Mouse (Mus musculus) urinary bladder, adult 2 months (tissue): ENCODE data around the gene Slc39a3. TPM values are rescaled to one million over a fixed set of nuclear protein-coding genes. Genes with fewer than 3 reads are reported as not detected.
"Not testable (repeated sequence)": the region's sequence is repeated elsewhere in the genome, so short reads cannot be mapped to it uniquely, and the experiment has no call there.

ENCODE experiments used
- DNase-seq: peaks from one replicate; pipeline ENCODE4 v3.0.0; 2022; ENCODE audit warnings: low spot score
- polyA plus RNA-seq: library from polyadenylated mRNA; depleted of rRNA; stranded (reverse); fragments of >200 nt; gene quantifications from 2 replicates; pipeline ENCODE4 v1.2.3, GENCODE M21; 2012

Slc39a3 gene
- polyA plus RNA-seq, 1 experiment = 25.3 TPM

DNA sequence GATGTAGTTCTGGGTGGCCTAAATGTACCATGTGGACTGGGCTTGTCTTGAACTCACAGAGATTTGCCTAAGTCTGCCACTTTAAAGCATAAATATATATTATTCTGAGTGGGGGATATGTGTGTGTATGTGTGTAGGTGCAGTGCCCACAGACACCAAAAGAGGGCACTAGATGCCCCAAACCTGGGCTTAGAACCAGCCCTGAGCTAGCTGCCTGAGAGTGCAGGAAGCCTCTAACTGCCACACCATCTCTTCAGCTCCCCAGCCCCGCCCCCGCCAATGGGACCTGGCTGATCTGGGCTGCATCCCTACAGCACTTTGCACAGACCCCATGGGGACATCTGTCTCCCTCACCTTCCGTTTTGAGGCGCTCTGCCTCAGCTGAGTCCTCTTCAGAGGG, 13.4 kb upstream of the Slc39a3 start:
- no peak for DNase-seq

GRCm38 (mm10) chr10:81045246-81045645, 8.0 kb upstream of the Slc39a3 start:
- not testable (repeated sequence) for DNase-seq

DNA sequence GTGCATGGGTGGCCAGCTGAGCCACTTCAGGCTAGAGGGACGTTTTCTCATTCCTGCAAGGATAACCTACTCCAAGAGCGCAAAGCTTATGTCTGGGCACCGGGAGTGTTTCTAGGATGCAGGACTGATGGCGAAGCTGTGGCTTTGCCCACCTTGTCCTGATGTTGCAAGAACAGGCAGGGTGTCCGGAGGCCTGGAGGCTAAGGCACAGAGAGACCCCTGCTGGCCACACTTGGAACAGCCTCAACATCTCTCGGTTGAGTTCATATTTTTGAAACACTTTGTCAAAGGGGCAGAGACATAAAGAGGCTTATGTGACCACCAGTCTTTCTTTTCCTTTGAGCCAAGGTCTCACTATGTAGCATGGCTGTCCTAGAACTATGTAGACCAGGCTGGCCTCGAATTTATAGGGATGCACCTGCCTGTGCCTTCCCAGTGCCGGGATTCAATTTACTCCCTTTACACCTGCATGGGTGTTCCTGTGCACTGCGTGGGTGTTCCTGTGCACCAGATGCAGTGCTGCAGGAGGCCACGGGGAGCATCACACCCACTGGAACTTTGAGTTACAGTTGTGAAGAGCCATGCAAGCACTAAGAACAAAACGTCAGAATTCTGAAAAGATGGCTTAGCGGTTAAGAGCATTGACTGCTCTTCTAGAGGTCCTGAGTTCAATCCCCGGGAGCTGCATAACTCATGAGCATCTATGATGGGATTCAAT, 4.4 kb upstream of the Slc39a3 start:
- DNase-seq = no peak

DNA sequence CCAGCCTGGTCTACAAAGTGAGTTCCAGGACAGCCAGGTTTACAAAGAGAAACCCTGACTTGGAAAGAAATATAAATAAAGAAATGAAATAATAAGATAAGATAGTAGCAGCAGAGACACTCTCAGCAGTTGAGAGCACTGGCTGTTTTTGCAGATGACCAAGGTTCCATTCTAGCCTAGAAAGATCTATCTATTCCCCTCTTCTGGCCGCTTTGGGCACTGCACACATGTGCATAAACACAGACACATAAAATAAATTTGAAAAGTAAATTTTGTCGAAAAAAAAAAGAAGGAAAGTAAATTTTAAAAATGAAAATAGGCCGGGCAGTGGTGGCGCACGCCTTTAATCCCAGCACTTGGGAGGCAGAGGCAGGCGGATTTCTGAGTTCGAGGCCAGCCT, 975 bp downstream of the Slc39a3 start:
- DNase-seq = no peak

DNA sequence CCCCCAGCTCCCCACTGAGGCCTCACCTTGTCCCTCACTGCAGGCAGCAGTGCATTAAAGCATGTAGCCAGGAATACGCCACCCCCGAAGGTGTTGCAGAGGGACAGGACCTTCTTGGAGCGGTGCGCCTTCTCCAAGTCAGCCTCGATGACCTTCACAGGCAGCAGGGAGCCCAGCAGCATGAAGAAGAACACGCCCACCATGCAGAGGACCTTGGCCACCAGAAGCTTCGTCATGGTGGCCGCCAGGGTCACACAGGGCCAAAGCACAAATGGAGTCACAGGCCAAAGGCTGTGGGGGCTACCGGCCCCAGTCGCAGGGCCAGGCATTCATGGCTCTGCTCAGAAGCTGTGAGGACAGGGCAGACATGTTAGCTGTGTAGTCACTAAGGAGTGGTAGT, 3.6 kb downstream of the Slc39a3 start:
- no peak for DNase-seq

DNA sequence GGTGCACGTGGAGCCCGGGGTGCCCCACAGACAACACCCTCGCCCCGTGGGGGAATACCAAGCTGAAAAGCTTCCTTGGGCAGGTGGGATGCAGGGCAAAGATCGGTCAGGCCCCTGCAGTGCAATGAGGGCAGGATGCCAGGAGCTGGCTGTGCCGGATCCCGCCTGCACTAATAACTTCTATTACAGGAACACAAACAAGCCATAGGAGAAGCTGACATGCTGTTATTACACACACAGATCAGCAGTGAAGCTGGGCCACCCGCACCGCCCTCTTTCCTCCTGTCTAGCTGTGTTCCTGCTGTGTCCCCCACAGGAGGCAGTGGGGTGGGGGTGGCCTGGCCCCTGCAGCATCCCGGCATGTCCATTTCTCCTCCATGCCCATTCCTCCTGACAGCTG, 8.2 kb downstream of the Slc39a3 start:
- no peak for DNase-seq

GRCm38 (mm10) chr10:81028219-81028618, 9.0 kb downstream of the Slc39a3 start:
- DNase-seq = no peak

DNA sequence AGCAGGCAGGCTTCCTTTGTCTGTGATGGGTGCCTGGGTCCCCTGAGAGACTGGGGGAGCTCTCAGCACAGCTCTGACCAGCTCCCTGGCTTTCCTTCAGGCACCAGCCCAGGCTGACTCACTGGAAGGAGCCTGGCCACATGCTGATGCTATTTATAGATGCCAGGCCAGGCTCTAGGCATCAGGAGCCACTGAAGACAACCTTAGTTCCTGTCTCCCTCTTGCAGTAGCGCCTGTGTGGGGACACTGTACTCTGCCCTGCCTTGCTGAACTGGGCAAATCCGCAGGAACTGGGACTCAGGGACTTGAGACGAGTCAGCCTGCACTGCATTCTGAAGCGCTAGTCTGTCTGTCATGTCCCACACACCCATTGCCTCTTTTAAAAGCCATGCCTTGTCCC, 9.9 kb downstream of the Slc39a3 start:
- DNase-seq = no peak

GRCm38 (mm10) chr10:81026857-81027256, 10.4 kb downstream of the Slc39a3 start:
- DNase-seq = no peak

GRCm38 (mm10) chr10:81025639-81026275, 11.5 kb downstream of the Slc39a3 start, which contains the start of gene Diras1:
Gene Diras1, minus strand, starts transcription at chr10:81025662.
- DNase-seq = no peak

- no peak for DNase-seq
Measured at GRCm38 (mm10) chr10:81025047-81025621, 12.1 kb downstream of the Slc39a3 start.

- DNase-seq = no peak
Measured at GRCm38 (mm10) chr10:81024346-81024937, 12.8 kb downstream of the Slc39a3 start.

DNA sequence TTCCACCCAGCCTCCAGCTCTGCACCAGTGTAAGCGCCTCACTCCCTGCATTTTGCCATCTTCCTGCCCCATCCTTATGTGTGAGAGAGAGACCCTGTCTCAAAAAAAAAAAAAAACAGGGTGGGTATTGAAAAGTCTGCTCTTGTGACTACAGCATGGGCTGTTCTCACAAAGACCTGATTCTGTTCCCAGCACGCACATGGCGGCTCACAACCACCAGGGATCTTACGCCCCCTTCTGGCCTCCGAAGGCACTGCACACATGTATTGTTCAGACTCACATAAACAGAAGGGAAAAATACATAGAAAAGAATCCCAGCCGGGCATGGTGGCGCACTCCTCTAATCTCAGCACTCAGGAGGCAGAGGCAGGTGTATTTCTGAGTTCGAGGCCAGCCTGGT, 14.5 kb downstream of the Slc39a3 start:
- no peak for DNase-seq

DNA sequence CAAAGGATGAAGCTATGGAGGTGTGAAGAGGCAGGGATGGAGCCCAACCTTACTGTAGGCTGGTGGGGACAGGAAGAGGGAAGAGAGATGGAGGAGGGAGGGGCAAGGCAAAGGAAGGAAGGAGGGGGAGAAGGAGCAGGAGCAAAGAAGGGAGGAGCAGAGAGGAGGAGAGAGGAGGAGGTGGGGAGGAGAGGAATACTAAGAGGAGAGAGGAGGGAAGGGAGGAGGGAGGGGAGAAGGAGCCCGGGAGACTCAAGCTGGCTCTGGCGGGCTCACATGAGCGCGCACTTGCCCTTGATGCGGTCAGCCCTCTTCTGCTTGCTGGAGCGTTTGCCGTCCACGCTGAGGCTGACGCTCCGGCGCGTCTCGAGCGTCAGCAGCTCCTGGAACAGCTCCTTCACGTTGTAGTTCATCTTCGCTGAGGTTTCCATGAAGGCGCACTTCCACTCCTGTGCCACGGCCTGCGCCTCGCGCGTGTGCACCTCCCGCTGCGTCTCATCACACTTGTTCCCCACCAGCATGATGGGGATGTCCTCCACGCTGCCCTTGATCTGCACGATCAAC, 15.6 kb downstream of the Slc39a3 start:
- no peak for DNase-seq

- no peak for DNase-seq
Measured at GRCm38 (mm10) chr10:81020207-81020606, 17.0 kb downstream of the Slc39a3 start.

DNA sequence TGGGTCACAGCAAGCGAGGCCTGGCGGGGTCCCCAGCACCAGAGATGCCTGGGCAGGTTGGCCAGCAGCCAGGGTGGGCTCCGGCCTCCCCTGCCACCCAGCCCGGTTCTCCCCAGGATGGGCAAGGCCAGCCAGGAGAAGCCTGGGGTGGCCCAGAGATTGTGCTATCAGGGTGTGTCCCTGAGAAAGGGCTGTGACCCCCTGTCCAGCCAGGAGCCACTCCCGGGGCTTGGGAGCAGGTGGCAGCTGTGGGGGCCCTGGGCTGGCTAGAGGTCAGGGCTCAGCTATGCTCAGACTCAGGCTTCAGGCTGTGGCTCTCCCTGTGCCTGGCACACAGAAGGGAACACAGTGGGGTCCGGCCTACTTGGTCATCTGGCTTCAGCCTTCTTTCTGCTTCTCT, 17.5 kb downstream of the Slc39a3 start:
- DNase-seq = no peak

DNA sequence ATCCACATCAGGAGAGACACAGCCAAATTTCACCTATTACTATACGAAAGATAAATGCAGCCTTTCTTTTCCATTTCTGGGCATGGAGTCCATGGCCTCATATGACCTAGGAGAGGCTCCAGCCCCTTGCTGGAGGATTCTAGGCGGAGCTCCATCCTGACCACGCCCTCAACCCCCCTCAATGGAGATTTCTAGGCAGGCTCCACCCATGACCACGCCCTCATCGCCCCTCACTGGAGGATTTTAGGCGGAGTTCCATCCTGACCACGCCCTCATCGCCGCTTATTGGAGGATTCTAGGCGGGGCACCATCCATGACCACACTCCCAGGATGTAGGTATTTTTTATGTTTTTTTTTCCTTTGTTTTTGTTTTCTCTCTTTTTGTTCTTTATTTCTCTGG, 18.9 kb downstream of the Slc39a3 start:
- DNase-seq = no peak

DNA sequence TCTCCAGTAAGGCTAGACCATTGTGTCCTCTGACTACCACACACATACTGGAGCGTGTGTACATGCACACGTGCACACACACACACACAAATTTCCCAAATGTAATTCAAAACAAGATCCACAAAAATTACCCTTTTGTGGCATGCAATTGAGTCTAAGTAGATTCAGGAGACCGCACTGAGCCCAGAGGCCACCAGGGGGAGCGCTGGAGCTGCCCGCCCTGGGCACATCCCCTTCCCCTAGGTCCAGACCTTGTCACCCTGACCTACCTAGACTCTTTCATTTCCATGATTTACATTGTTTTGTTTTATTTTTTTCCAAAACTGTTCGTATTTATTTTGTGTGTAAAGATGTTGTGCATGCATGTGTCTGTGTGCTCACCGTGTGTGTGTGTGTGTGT, 20.6 kb downstream of the Slc39a3 start:
- DNase-seq = no peak

DNA sequence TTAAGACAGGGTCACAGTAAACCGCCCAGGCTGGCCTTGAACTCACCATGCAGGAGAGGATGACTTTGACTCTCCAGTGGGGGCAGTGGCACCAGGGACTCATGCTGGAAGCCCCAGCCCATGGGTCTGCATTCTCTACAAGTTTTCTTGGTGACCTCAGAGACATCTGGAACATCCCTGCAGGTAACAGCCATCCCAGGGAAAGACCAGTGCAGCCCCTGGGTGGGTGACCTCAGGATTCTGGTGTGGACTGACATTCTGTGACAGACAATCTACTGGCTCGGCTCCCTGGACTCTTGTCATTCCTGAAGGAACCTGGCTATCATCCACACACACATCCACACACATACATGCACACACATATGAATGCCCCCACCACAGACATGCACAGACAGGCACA, 21.6 kb downstream of the Slc39a3 start:
- no peak for DNase-seq

- peak; percentile 66 for DNase-seq
Measured at GRCm38 (mm10) chr10:81014393-81015384, 22.5 kb downstream of the Slc39a3 start, which contains the start of gene Gng7. Gene Gng7, minus strand, starts transcription at chr10:81014945.

DNA sequence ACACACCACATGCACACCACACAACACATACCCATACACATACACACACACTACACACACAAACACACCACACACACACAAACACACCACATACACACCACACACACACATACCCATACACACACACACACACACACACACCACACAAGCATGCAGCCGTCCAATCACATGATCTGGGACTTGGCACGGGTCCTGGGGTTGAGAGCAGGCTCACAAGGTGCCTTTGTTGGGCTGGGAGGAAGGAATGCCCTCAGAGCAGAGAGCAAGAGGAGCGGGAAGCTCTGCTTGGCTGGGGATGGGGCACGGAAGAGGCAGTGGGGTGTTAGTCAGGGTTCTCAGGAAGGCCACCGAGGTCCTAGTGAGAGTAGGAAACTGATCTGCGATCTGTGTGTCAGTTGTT, 26.4 kb downstream of the Slc39a3 start:
- DNase-seq = no peak
